9 mouse cellular contexts compared by ENCODE assay signal in the genomic region with DNA sequence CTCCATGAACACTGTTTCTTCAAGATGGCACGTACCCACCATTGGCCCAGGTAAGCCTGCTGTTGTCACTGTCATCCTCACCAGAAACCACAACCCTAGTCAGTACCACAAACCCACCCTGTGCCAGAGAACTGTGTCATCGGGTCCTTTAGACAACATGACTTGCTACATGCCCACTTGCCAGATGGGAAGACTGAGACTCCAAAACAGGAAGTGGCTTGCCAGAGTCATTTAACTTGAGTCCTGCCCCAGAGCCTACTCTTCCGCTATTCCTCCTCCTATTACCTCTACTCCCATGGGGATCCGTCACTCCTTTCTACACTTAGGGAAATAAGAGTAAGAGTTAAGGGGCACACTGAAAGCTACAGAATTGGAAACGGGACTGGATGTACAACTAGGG. TPM values are rescaled to one million over a fixed set of nuclear protein-coding genes. Genes with fewer than 3 reads are reported as not detected.
DNase-seq lines count a peak whose midpoint lies in the region; ATAC-seq and TF ChIP-seq lines count a peak whose summit lies in the region.
"Had no signal": no experiment of that assay in that cellular context is flagged by ENCODE, and none has a peak within 500 bp of the region (broad histone marks: within the 10 kb centered on the region; RNA-seq: fewer than 3 reads in every experiment).

No protein-coding gene starts in this region.

- peaks cover 69% of the 10 kb centered on the region for H3K4me1 ChIP-seq in cerebellum, adult 2 months (ENCODE audit: control insufficient read depth, insufficient read depth, low read length)
- peaks cover 88% of the 10 kb centered on the region for H3K4me1 ChIP-seq in megakaryocyte, embryonic 14.5 days
- peaks cover 59% of the 10 kb centered on the region for H3K4me1 ChIP-seq in liver, embryonic 11.5 days (replicated peaks; ENCODE audit: control insufficient read depth, insufficient read depth, low read length)

- 40% methylated on average over 5 of the region's 5 CpGs for WGBS in cerebellum, adult 2 months
- 86% methylated on average over 5 of the region's 5 CpGs for WGBS in liver, embryonic 11.5 days

- ATAC-seq in megakaryocyte, adult 5-6 weeks (ENCODE audit: poor library complexity, severe bottlenecking): no peak
- no peak for ATAC-seq in liver, embryonic 11.5 days (replicated peaks; ENCODE audit: low FRiP score)
- ATAC-seq in frontal cortex, adult (ENCODE audit: low TSS enrichment): no peak

- no peak overlapping the region for H3K9ac ChIP-seq in liver, embryonic 11.5 days (ENCODE audit: low read depth, low read length)

- no peak overlapping the region for H3K4me2 ChIP-seq in liver, embryonic 11.5 days

- DNase-seq in cerebellum, adult 11-12 months: peak; percentile 60
- no peak for DNase-seq in cerebellum, adult 2 months
- no peak for DNase-seq in liver, embryonic 11.5 days (ENCODE audit: low spot score)
- no peak for DNase-seq in urinary bladder, adult 18-20 months (ENCODE audit: low spot score in 2 of 2)
- DNase-seq in gastrocnemius, adult 8-10 months (ENCODE audit: low spot score in 2 of 2): no peak

- no peaks in the 10 kb centered on the region for H3K27me3 ChIP-seq in cerebellum, adult 2 months (ENCODE audit: control insufficient read depth, insufficient read depth, low read length)
- H3K27me3 ChIP-seq in megakaryocyte, embryonic 14.5 days (replicated peaks): peaks cover 18% of the 10 kb centered on the region
- H3K27me3 ChIP-seq in liver, embryonic 11.5 days (replicated peaks; ENCODE audit: control insufficient read depth, insufficient read depth, low read length): no peaks in the 10 kb centered on the region

- no peak overlapping the region for H3K27ac ChIP-seq in cerebellum, adult 2 months (ENCODE audit: insufficient read depth, low read length)
- peak overlapping the region; percentile 93 for H3K27ac ChIP-seq in liver, embryonic 11.5 days (ENCODE audit: low read depth, low read length)

- TF ChIP-seq POLR2A in cerebellum, adult 2 months (IDR thresholded peaks at IDR 0.05; ENCODE audit: borderline replicate concordance, insufficient read depth, low read length): no peak

- peaks cover 2% of the 10 kb centered on the region for H3K36me3 ChIP-seq in megakaryocyte, embryonic 14.5 days (replicated peaks; ENCODE audit: low read length)
- H3K36me3 ChIP-seq in liver, embryonic 11.5 days (ENCODE audit: control insufficient read depth, insufficient read depth, low read length): no peaks in the 10 kb centered on the region; the same call in 1 of the 2 replicates

- H3K4me3 ChIP-seq in cerebellum, adult 2 months (replicated peaks; ENCODE audit: insufficient read depth, low read depth, low read length): no peak overlapping the region
- H3K4me3 ChIP-seq in megakaryocyte, embryonic 14.5 days (replicated peaks): peak overlapping the region; percentile 0
- no peak overlapping the region for H3K4me3 ChIP-seq in liver, embryonic 11.5 days (ENCODE audit: low read depth, low read length)
- H3K4me3 ChIP-seq: erythroblast, embryonic 14.5 days had no signal

- TF ChIP-seq CTCF in cerebellum, adult 2 months (IDR thresholded peaks at IDR 0.05; ENCODE audit: borderline replicate concordance, insufficient read depth, low read depth, low read length): no peak

- H3K9me3 ChIP-seq in megakaryocyte, embryonic 14.5 days: no peaks in the 10 kb centered on the region
- H3K9me3 ChIP-seq in liver, embryonic 11.5 days (ENCODE audit: control insufficient read depth, low read length): no peaks in the 10 kb centered on the region

RNA-seq across cellular contexts. Expression of gene Ncor2, which starts 39.4 kb away (rescaled TPM):
- 86.8 and 93.2 TPM in 2 replicates for polyA plus RNA-seq in cerebellum, adult 2 months (2012; rRNA removed)
- 103 and 109 TPM in 2 replicates for polyA plus RNA-seq in megakaryocyte, embryonic 14.5 days (2012; ENCODE audit: insufficient read depth, low replicate concordance)
- 87.7 and 107 TPM in 2 replicates for total RNA-seq in megakaryocyte, adult 5-6 weeks (2015)
- 15.0 and 21.5 TPM in 2 replicates for total RNA-seq in megakaryocyte, adult 5-6 weeks (2017)
- polyA plus RNA-seq in liver, embryonic 11.5 days (2014; fragmentation: Nextera tagmentation; extraction: Ambion mirVana): 14.0 and 17.2 TPM in 2 replicates
- 100 to 1,000 TPM in 1 of 4 experiments, 10 to 100 TPM in 3; 93.5 to 117 (median 97.9) TPM for total RNA-seq in gastrocnemius, adult 8-10 months (2022)
